Mouse (Mus musculus) forebrain, embryonic 10.5 days (tissue): ENCODE measurements around the gene Slc1a2. TPM values are rescaled to one million over a fixed set of nuclear protein-coding genes. Genes with fewer than 3 reads are reported as not detected.

Source experiments
- DNase-seq: peaks from one replicate; pipeline ENCODE4 v3.0.0-alpha.2; 2017; ENCODE audit warnings: low spot score; ENCODE audit errors: extremely low spot score
- H3K27ac ChIP-seq: fragments of 300-500 bp; sonication (generic); 2 replicates; pipeline ENCODE4 v1.5.1; 2016; ENCODE audit warnings: mild to moderate bottlenecking
- H3K27me3 ChIP-seq: fragments of 300-500 bp; sonication (generic); 2 replicates; pipeline ENCODE4 v1.6.1; 2016; ENCODE audit warnings: mild to moderate bottlenecking; ENCODE audit not compliant: poor library complexity, severe bottlenecking
- H3K36me3 ChIP-seq: fragments of 300-500 bp; sonication (generic); replicated peaks from 2 replicates; pipeline ENCODE4 v1.6.1; 2016; ENCODE audit warnings: mild to moderate bottlenecking, moderate library complexity
- H3K4me1 ChIP-seq: fragments of 300-500 bp; sonication (generic); 2 replicates; pipeline ENCODE4 v1.6.1; 2016
- H3K4me3 ChIP-seq: fragments of 300-500 bp; sonication (generic); 2 replicates; pipeline ENCODE4 v1.5.1; 2016; ENCODE audit warnings: mild to moderate bottlenecking, moderate library complexity
- H3K9me3 ChIP-seq: fragments of 300-500 bp; sonication (generic); 2 replicates; pipeline ENCODE4 v1.6.1; 2016; ENCODE audit warnings: mild to moderate bottlenecking, moderate library complexity
- WGBS: fragments of 180-500 bp; shearing (Covaris S2); methylation state at CpG from one replicate; pipeline ENCODE4 v1.1.7; 2016; 5-methylcytosine and 5-hydroxymethylcytosine counted together
- polyA plus RNA-seq: library from polyadenylated mRNA; unstranded; fragments of >200 nt; fragmentation: Nextera tagmentation; extraction: Ambion mirVana; gene quantifications from 2 replicates; pipeline ENCODE4 v1.2.1, GENCODE M21; 2016

The Slc1a2 gene
- polyA plus RNA-seq, 1 experiment from 2014 or later, result 2.7 TPM

- no peak for DNase-seq
- no peaks in the 10 kb centered on the region for H3K36me3 ChIP-seq
- no peaks in the 10 kb centered on the region for H3K4me1 ChIP-seq
- no peaks in the 10 kb centered on the region for H3K9me3 ChIP-seq
- WGBS, result 89% methylated on average over 10 of the region's 10 CpGs
- no peak overlapping the region for H3K4me3 ChIP-seq
- H3K27me3 ChIP-seq, result no peaks in the 10 kb centered on the region
- H3K27ac ChIP-seq, result no peak overlapping the region
Measured at GRCm38 (mm10) chr2:102648845-102649500, 9.5 kb upstream of the Slc1a2 start.

- Histone ChIP-seq H3K4me3 (no peak overlapping the region), H3K9me3 (no peaks in the 10 kb centered on the region)
- 87% methylated on average over 4 of the region's 4 CpGs for WGBS
Measured at GRCm38 (mm10) chr2:102650322-102650721, 8.1 kb upstream of the Slc1a2 start.

GRCm38 (mm10) chr2:102655966-102656725 lies 2.3 kb upstream of the Slc1a2 start:
- H3K36me3 ChIP-seq, result no peaks in the 10 kb centered on the region
- 46% methylated on average over 8 of the region's 8 CpGs for WGBS
- no peak overlapping the region for H3K27ac ChIP-seq
- H3K4me3 ChIP-seq, result no peak overlapping the region
- peaks cover 47% of the 10 kb centered on the region for H3K4me1 ChIP-seq
- H3K9me3 ChIP-seq, result no peaks in the 10 kb centered on the region
- H3K27me3 ChIP-seq, result peaks cover 45% of the 10 kb centered on the region
- DNase-seq, result no peak

More at GRCm38 (mm10) chr2:102650322-102650721, 8.1 kb upstream of the Slc1a2 start:
- H3K27ac ChIP-seq, result no peak overlapping the region
- H3K36me3 ChIP-seq, result no peaks in the 10 kb centered on the region
- DNase-seq, result no peak
- H3K27me3 ChIP-seq, result no peaks in the 10 kb centered on the region
- H3K4me1 ChIP-seq, result no peaks in the 10 kb centered on the region

GRCm38 (mm10) chr2:102657726-102658125 lies 733 bp upstream of the Slc1a2 start:
- H3K27me3 ChIP-seq, result peaks cover 56% of the 10 kb centered on the region
- H3K9me3 ChIP-seq, result no peaks in the 10 kb centered on the region
- no peaks in the 10 kb centered on the region for H3K36me3 ChIP-seq
- peak overlapping the region; percentile 84 for H3K4me3 ChIP-seq
- WGBS, result 5% methylated on average over 7 of the region's 7 CpGs
- H3K27ac ChIP-seq, result peak overlapping the region; percentile 92
- DNase-seq, result no peak
- H3K4me1 ChIP-seq, result peaks cover 62% of the 10 kb centered on the region

- Histone ChIP-seq H3K27ac (peak overlapping the region; percentile 92), H3K9me3 (no peaks in the 10 kb centered on the region), H3K36me3 (no peaks in the 10 kb centered on the region), H3K4me1 (peaks cover 74% of the 10 kb centered on the region), H3K27me3 (peaks cover 56% of the 10 kb centered on the region), H3K4me3 (peak overlapping the region; percentile 84)
- DNase-seq, result peak; percentile 53
- WGBS, result under 1% methylated on average over 80 of the region's 80 CpGs
Measured at GRCm38 (mm10) chr2:102658661-102659520, 432 bp downstream of the Slc1a2 start.

- 0% methylated on average over 10 of the region's 10 CpGs for WGBS
- peak; percentile 54 for DNase-seq
- Histone ChIP-seq H3K4me3 (peak overlapping the region; percentile 84), H3K36me3 (no peaks in the 10 kb centered on the region), H3K4me1 (peaks cover 79% of the 10 kb centered on the region), H3K27me3 (peaks cover 56% of the 10 kb centered on the region), H3K27ac (peak overlapping the region; percentile 92), H3K9me3 (no peaks in the 10 kb centered on the region)
Measured at GRCm38 (mm10) chr2:102659521-102659830, 1.0 kb downstream of the Slc1a2 start.

- Histone ChIP-seq H3K4me1 (peaks cover 74% of the 10 kb centered on the region), H3K4me3 (no peak overlapping the region), H3K27ac (no peak overlapping the region)
Measured at GRCm38 (mm10) chr2:102661052-102661451, 2.6 kb downstream of the Slc1a2 start.

GRCm38 (mm10) chr2:102662911-102663310 lies 4.5 kb downstream of the Slc1a2 start:
- Histone ChIP-seq H3K4me1 (peaks cover 57% of the 10 kb centered on the region), H3K27me3 (peaks cover 40% of the 10 kb centered on the region), H3K36me3 (no peaks in the 10 kb centered on the region), H3K27ac (peak overlapping the region; percentile 74), H3K9me3 (no peaks in the 10 kb centered on the region), H3K4me3 (peak overlapping the region; percentile 12; the same call in 1 of the 2 replicates)
- WGBS, result 54% methylated on average over 9 of the region's 9 CpGs
- no peak for DNase-seq

More at GRCm38 (mm10) chr2:102661052-102661451, 2.6 kb downstream of the Slc1a2 start:
- WGBS, result 65% methylated on average over 2 of the region's 2 CpGs
- Histone ChIP-seq H3K27me3 (peaks cover 56% of the 10 kb centered on the region), H3K36me3 (no peaks in the 10 kb centered on the region), H3K9me3 (no peaks in the 10 kb centered on the region)
- no peak for DNase-seq

- Histone ChIP-seq H3K9me3 (no peaks in the 10 kb centered on the region), H3K27ac (peak overlapping the region; percentile 74), H3K27me3 (peaks cover 36% of the 10 kb centered on the region), H3K4me3 (peak overlapping the region; percentile 12; the same call in 1 of the 2 replicates), H3K36me3 (no peaks in the 10 kb centered on the region), H3K4me1 (peaks cover 53% of the 10 kb centered on the region)
- 13% methylated on average over 6 of the region's 6 CpGs for WGBS
- DNase-seq, result peak; percentile 23
Measured at GRCm38 (mm10) chr2:102663339-102663738, 4.9 kb downstream of the Slc1a2 start.

GRCm38 (mm10) chr2:102663865-102664264 lies 5.4 kb downstream of the Slc1a2 start:
- Histone ChIP-seq H3K27me3 (peaks cover 33% of the 10 kb centered on the region), H3K4me3 (no peak overlapping the region), H3K4me1 (peaks cover 48% of the 10 kb centered on the region), H3K9me3 (no peaks in the 10 kb centered on the region), H3K27ac (peak overlapping the region; percentile 53), H3K36me3 (no peaks in the 10 kb centered on the region)
- DNase-seq, result no peak
- WGBS, result 61% methylated on average over 3 of the region's 3 CpGs

- H3K9me3 ChIP-seq, result no peaks in the 10 kb centered on the region
- no peaks in the 10 kb centered on the region for H3K27me3 ChIP-seq
- WGBS, result 92% methylated on average over 6 of the region's 6 CpGs
- DNase-seq, result no peak
- no peaks in the 10 kb centered on the region for H3K36me3 ChIP-seq
- H3K4me1 ChIP-seq, result peaks cover 21% of the 10 kb centered on the region
- H3K4me3 ChIP-seq, result no peak overlapping the region
- H3K27ac ChIP-seq, result no peak overlapping the region
Measured at GRCm38 (mm10) chr2:102667981-102668380, 9.5 kb downstream of the Slc1a2 start.

- no peak for DNase-seq
- peaks cover 14% of the 10 kb centered on the region for H3K4me1 ChIP-seq
- no peak overlapping the region for H3K4me3 ChIP-seq
- WGBS, result 62% methylated on average over 6 of the region's 6 CpGs
- no peaks in the 10 kb centered on the region for H3K36me3 ChIP-seq
- H3K27ac ChIP-seq, result no peak overlapping the region
- no peaks in the 10 kb centered on the region for H3K9me3 ChIP-seq
- no peaks in the 10 kb centered on the region for H3K27me3 ChIP-seq
Measured at GRCm38 (mm10) chr2:102669580-102669979, 11.1 kb downstream of the Slc1a2 start.
